Mouse (Mus musculus) limb, embryonic 15.5 days (tissue): ENCODE measurements around the gene 9130409I23Rik. TPM values are rescaled to one million over a fixed set of nuclear protein-coding genes. Genes with fewer than 3 reads are reported as not detected.

Experiments
- ATAC-seq: fragments of 200-750 bp; cut with Nextera tagmentation; 2 replicates; pipeline ENCODE4 v1.8.0; 2017; ENCODE audit warnings: low read depth, moderate TSS enrichment; ENCODE audit not compliant: insufficient number of reproducible peaks, low FRiP score, low TSS enrichment
- H3K27ac ChIP-seq: fragments of 300-500 bp; sonication (generic); 2 replicates; pipeline ENCODE4 v1.5.1; 2015; ENCODE audit warnings: moderate library complexity, mild to moderate bottlenecking, inconsistent platforms
- H3K27me3 ChIP-seq: fragments of 300-500 bp; sonication (generic); 2 replicates; pipeline ENCODE4 v1.6.1; 2015; ENCODE audit warnings: inconsistent platforms
- H3K36me3 ChIP-seq: fragments of 300-500 bp; sonication (generic); 2 replicates; pipeline ENCODE4 v1.6.1; 2015; ENCODE audit warnings: inconsistent platforms
- H3K4me1 ChIP-seq: fragments of 300-500 bp; sonication (generic); 2 replicates; pipeline ENCODE4 v1.6.1; 2015; ENCODE audit warnings: inconsistent platforms
- H3K4me2 ChIP-seq: fragments of 300-500 bp; sonication (generic); 2 replicates; pipeline ENCODE4 v1.6.1; 2015; ENCODE audit warnings: mild to moderate bottlenecking, inconsistent platforms
- H3K4me3 ChIP-seq: fragments of 300-500 bp; sonication (generic); 2 replicates; pipeline ENCODE4 v1.5.1; 2015; ENCODE audit warnings: mild to moderate bottlenecking, inconsistent platforms
- H3K9ac ChIP-seq: fragments of 300-500 bp; sonication (generic); 2 replicates; pipeline ENCODE4 v1.6.1; 2015; ENCODE audit warnings: inconsistent platforms
- H3K9me3 ChIP-seq: fragments of 300-500 bp; sonication (generic); 2 replicates; pipeline ENCODE4 v1.6.1; 2016; ENCODE audit warnings: inconsistent platforms
- WGBS: fragments of 180-500 bp; shearing (Covaris S2); methylation state at CpG from one replicate; pipeline ENCODE4 v1.1.7; 2015; 5-methylcytosine and 5-hydroxymethylcytosine counted together
- polyA plus RNA-seq: library from polyadenylated mRNA; unstranded; fragments of >200 nt; fragmentation: Nextera tagmentation; extraction: Ambion mirVana; gene quantifications from 2 replicates; pipeline ENCODE4 v1.2.1, GENCODE M21; 2015

The 9130409I23Rik gene
- not detected in 2 replicates for polyA plus RNA-seq

DNA sequence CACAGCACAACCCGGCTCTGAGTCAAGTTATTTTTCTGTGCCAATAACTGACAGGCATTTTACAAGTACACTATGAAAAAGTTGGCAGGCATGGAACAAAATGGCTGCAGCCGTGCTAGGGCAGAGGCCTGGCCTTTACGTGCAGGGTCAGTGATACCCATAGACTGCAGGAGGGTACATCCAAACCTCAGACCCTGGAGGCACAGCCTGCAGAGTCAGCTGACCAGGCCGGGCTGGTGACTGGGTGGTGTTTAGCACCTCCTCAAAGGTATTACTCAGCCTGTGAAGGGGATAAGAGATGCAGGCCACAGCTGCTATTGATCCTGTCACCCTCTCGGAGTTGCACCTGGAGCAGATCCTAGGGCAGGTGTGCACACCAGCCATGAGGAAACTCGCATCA, at the start of gene 9130409I23Rik:
Gene 9130409I23Rik (plus strand): TSS at position 301 of the 400 bp plus-strand sequence.
- Histone ChIP-seq H3K4me3 (no peak within 1 kb of the TSS), H3K9me3 (no peaks in the 10 kb centered on the region), H3K4me2 (no peak within 1 kb of the TSS), H3K36me3 (no peaks in the 10 kb centered on the region), H3K27me3 (no peaks in the 10 kb centered on the region), H3K4me1 (no peaks in the 10 kb centered on the region), H3K27ac (no peak within 1 kb of the TSS), H3K9ac (no peak within 1 kb of the TSS)
- ATAC-seq = no peak
- 67% methylated on average over 6 of the region's 6 CpGs for WGBS

DNA sequence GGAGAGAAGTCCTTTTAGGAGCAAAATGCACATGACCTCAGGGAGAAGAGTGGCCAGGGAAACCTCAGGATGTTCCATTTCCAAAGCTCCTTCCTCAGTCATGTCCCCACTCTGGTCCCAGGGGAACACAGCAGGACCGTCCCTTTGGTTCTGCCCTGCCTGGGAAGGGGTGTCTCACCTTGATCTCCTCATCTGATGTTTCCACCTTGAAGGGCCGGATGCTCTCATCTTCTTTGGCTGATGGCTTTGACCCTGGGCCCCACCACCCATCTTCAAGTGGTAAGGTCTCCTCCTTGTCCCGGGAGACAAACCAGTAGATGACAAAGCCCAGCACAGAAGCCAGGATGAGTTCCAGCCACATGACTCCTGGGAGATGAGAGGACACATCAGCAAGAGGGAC, 49.4 kb upstream of the 9130409I23Rik start:
- no peaks in the 10 kb centered on the region for H3K27me3 ChIP-seq
- no peaks in the 10 kb centered on the region for H3K36me3 ChIP-seq
- no peak overlapping the region for H3K27ac ChIP-seq
- WGBS = 84% methylated on average over 3 of the region's 3 CpGs
- H3K4me1 ChIP-seq = 0 out of 2 replicates have a peak, but pooled peaks cover 6% of the 10 kb centered on the region
- H3K4me3 ChIP-seq = no peak overlapping the region
- no peaks in the 10 kb centered on the region for H3K9me3 ChIP-seq
- H3K9ac ChIP-seq = no peak overlapping the region
- no peak for ATAC-seq
- no peak overlapping the region for H3K4me2 ChIP-seq

DNA sequence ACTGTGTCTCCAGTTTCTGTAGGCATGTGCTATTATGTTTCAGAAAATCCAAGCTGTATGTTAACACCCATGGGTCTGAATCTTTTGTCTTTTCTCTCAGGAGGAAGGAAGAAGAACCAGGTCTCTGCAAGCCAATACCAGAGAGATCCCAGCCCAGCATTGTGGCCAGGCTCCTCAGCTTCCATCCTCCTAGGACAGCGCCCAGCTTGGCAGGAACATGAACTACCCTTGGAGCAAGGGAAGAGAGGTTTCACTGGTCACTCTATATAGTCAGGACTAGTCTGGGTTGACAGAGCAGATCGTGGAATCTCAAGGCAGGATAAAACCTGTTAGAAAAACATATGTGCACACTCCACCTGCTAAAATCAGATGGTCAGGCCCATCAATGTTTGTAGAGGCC, 47.2 kb upstream of the 9130409I23Rik start:
- no peak for ATAC-seq
- Histone ChIP-seq H3K27me3 (no peaks in the 10 kb centered on the region), H3K4me1 (0 out of 2 replicates have a peak, but pooled peaks cover 6% of the 10 kb centered on the region), H3K4me3 (no peak overlapping the region), H3K27ac (no peak overlapping the region), H3K4me2 (no peak overlapping the region), H3K9ac (no peak overlapping the region), H3K9me3 (no peaks in the 10 kb centered on the region), H3K36me3 (no peaks in the 10 kb centered on the region)
- WGBS = 72% methylated on average over 2 of the region's 2 CpGs

DNA sequence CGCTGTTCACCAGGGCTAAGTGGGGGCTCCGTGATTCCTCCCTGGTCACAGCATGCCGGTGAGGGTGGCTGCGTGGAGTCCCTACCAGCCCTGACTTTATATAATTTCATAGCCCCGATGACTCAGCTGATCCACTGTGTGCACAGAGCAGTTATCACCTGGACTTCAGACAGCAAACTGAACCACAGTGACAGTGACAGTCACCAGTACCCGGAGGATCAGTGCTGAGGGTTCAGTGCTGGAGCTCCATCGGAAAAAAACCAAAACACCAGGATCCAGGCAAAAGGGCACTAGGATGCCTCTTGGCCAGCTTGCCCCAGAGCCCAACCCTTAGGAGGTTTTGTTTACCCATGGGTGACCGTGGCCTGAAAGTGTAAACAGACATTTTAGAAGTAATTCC, 45.7 kb upstream of the 9130409I23Rik start:
- Histone ChIP-seq H3K27ac (no peak overlapping the region), H3K9me3 (no peaks in the 10 kb centered on the region), H3K27me3 (no peaks in the 10 kb centered on the region), H3K4me2 (no peak overlapping the region), H3K4me3 (no peak overlapping the region), H3K36me3 (no peaks in the 10 kb centered on the region), H3K9ac (no peak overlapping the region), H3K4me1 (0 out of 2 replicates have a peak, but pooled peaks cover 5% of the 10 kb centered on the region)
- no peak for ATAC-seq
- 76% methylated on average over 8 of the region's 8 CpGs for WGBS

DNA sequence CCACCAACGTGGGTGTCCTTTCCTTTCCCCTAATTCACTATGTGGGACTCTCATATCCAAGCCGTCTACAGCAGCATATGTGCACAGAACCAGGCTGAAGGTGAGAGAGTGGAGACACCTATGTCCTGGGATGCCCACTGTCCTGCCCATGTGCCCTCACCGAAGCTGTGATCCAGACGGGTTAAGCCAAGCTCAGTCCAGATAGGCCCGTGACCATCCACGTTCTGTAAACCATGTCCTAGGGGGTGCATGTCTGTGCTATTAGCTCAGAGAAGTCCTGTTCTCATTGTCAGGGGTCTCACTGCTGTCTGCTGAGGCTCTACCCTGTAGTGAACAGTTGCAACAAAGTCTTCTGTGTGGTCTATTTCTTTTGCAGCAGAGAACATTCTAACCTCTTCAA, 43.2 kb upstream of the 9130409I23Rik start:
- no peak overlapping the region for H3K9ac ChIP-seq
- H3K4me2 ChIP-seq = no peak overlapping the region
- no peak overlapping the region for H3K4me3 ChIP-seq
- no peaks in the 10 kb centered on the region for H3K9me3 ChIP-seq
- no peak for ATAC-seq
- H3K36me3 ChIP-seq = no peaks in the 10 kb centered on the region
- 0 out of 2 replicates have a peak, but pooled peaks cover 5% of the 10 kb centered on the region for H3K4me1 ChIP-seq
- 81% methylated on average over 6 of the region's 6 CpGs for WGBS
- no peaks in the 10 kb centered on the region for H3K27me3 ChIP-seq
- no peak overlapping the region for H3K27ac ChIP-seq

DNA sequence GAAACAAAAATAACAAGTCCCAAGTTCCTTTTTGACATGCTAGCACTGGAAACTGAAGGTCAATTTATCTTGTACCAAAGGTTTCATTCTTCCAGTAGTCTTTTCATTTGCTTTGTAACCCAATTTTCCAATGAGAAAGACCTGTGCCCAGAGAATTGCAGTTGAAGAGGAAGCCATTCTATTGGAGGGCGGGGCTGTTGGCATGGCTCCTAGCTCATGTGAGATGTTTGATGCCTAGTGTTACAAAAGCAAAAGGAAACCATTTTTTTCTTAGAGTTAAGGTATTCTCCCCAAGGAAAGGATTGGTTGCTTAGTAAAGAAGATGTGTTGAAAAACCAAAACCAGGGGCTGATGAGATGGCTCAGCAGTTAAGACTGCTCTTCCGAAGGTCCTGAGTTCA, 42.8 kb upstream of the 9130409I23Rik start:
- no peak overlapping the region for H3K4me2 ChIP-seq

DNA sequence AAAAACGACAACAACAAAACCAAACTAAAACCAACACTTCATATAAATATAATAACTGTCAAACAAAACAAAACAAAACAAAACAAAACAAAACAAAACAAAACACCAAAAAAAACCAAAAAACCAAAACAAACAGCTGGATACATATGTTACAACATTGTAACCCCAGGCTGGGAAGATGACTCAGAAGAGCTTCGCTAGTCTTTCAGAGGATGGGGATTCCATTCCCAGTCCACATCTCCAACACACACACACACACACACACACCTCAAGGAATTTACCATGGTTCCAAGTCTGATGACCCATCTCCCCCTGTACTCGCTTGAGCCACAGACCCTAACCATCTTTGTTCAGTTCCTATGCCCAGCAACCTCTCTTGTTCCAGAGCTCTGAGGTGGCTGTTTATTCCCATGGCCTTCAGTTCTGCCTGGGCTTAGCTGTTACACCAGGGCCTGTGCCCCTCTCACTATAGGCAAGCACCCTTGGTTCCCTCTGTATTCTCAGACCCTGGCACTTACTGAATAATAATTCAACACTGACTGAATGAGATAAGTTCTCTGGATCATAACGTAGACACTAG, 41.9 kb upstream of the 9130409I23Rik start:
- H3K9me3 ChIP-seq = no peaks in the 10 kb centered on the region
- WGBS = 89% methylated on average over 4 of the region's 4 CpGs
- no peak overlapping the region for H3K4me2 ChIP-seq
- no peak overlapping the region for H3K27ac ChIP-seq
- ATAC-seq = no peak
- no peak overlapping the region for H3K9ac ChIP-seq
- no peaks in the 10 kb centered on the region for H3K36me3 ChIP-seq
- H3K4me3 ChIP-seq = no peak overlapping the region
- H3K4me1 ChIP-seq = 0 out of 2 replicates have a peak, but pooled peaks cover 5% of the 10 kb centered on the region
- H3K27me3 ChIP-seq = no peaks in the 10 kb centered on the region

More for the DNA sequence above, 42.8 kb upstream of the 9130409I23Rik start:
- no peak overlapping the region for H3K27ac ChIP-seq
- H3K9ac ChIP-seq = no peak overlapping the region
- H3K9me3 ChIP-seq = no peaks in the 10 kb centered on the region
- 92% methylated on average over 2 of the region's 2 CpGs for WGBS
- ATAC-seq = no peak
- no peaks in the 10 kb centered on the region for H3K27me3 ChIP-seq
- 0 out of 2 replicates have a peak, but pooled peaks cover 5% of the 10 kb centered on the region for H3K4me1 ChIP-seq
- no peak overlapping the region for H3K4me3 ChIP-seq
- H3K36me3 ChIP-seq = no peaks in the 10 kb centered on the region

DNA sequence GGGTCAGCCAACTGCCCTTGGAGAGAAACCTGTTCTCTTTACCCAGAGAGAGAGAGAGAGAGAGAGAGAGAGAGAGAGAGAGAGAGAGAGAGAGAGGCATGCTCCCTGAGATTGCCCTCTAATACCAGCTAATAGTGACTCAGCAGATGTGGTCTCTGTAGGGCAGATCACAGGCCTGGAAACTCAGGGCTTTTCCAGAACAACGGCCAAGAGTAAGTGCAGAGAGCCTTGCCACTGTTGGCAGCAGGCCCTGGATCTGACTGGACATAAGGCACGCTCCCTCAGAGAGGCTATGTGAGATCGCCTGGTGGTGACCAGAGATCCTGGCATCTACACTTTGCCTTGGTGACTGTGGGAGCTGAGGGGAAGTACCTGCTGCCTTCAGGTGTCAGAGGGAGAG, 41.3 kb upstream of the 9130409I23Rik start:
- Histone ChIP-seq H3K4me1 (peaks cover 7% of the 10 kb centered on the region; the same call in 1 of the 2 replicates), H3K4me3 (no peak overlapping the region), H3K36me3 (no peaks in the 10 kb centered on the region), H3K4me2 (no peak overlapping the region), H3K27me3 (no peaks in the 10 kb centered on the region), H3K9me3 (no peaks in the 10 kb centered on the region), H3K27ac (no peak overlapping the region), H3K9ac (no peak overlapping the region)
- 60% methylated on average over 3 of the region's 3 CpGs for WGBS
- no peak for ATAC-seq

DNA sequence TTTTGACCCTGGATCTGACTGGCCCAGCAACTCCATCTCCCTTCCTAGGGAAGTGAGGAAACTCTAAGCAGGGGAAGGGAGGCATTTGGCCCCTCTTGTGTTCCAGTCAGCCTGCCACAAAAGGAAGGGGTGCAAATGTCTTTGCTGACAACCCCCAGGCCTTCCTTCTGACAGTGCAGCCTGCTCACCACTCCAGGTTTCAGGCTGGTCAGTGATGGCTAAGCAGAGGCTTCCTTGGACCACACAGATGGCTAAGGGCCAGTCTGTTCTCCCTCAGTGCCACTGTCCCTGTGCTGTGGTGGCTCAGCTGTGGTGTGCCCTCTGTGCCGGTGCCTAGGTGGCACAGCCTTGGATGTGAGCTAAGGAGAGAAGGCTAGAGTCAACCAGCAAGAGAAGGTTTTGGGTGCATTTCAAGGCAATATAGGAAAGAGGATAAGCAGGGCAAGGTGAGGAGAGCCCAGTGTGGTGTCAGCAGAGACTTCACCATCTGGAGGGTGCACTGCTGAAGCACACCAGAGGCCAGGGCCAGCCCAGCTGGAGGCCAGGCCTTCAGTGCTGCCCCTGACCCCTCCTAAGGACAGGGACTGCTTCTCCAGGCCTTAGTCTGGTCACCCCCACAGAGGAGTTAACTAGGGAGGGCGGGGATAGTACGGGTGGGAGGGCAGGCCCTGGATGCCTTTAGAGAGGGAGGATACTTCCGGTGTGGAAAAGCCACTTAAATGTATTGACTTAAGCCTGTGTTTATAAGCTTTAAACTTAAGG, 40.7 kb upstream of the 9130409I23Rik start:
- Histone ChIP-seq H3K27ac (no peak overlapping the region), H3K4me3 (no peak overlapping the region), H3K4me2 (no peak overlapping the region), H3K9me3 (no peaks in the 10 kb centered on the region), H3K9ac (no peak overlapping the region), H3K36me3 (no peaks in the 10 kb centered on the region), H3K27me3 (no peaks in the 10 kb centered on the region), H3K4me1 (peaks cover 13% of the 10 kb centered on the region)
- 52% methylated on average over 4 of the region's 4 CpGs for WGBS
- no peak for ATAC-seq

DNA sequence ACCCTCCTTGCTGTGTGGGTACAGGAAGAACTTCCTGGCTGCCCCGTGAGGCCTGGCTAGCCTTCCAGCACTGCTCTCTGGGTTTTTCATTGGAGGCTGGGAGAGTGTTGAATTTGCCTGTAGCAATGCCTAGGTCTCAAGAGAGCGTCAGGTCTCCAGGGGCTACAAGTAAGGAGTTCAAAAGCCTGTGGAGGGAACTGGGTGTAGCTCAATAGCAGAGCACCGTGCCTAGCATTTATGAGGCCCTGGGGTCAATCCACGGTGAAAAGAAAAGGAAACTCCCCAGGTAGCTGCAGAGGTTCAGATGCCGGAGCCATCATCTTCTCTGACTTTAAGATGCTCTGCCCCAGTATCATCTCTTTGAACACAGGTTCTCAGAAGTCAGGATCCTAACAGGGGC, 39.4 kb upstream of the 9130409I23Rik start:
- 47% methylated on average over 5 of the region's 5 CpGs for WGBS
- no peak overlapping the region for H3K4me2 ChIP-seq
- ATAC-seq = no peak
- no peak overlapping the region for H3K27ac ChIP-seq
- H3K4me3 ChIP-seq = no peak overlapping the region
- H3K9me3 ChIP-seq = no peaks in the 10 kb centered on the region
- peaks cover 23% of the 10 kb centered on the region for H3K4me1 ChIP-seq
- no peaks in the 10 kb centered on the region for H3K27me3 ChIP-seq
- H3K36me3 ChIP-seq = no peaks in the 10 kb centered on the region
- H3K9ac ChIP-seq = no peak overlapping the region

DNA sequence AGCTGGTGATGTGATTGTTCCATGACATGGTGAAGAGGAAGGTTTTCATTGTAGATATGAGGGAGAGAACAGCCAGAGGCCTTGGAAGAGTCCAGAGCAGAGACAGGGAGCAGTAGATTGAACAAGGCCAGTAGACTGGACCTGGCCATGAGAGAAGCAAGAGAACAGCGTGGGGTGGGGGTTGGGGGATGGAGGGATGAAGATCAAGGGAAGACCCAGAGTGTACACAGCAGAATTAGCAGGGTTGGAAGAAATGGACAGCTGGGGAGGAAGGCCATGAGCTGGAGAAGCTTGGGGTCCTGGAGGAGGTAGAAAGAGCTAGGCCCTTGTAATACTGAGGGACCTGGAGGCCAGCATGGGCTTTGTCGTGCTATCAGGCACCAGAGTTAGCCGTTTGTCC, 38.6 kb upstream of the 9130409I23Rik start:
- Histone ChIP-seq H3K9me3 (no peaks in the 10 kb centered on the region), H3K36me3 (no peaks in the 10 kb centered on the region), H3K4me3 (no peak overlapping the region), H3K4me2 (no peak overlapping the region), H3K27ac (no peak overlapping the region), H3K27me3 (no peaks in the 10 kb centered on the region), H3K4me1 (peaks cover 31% of the 10 kb centered on the region), H3K9ac (no peak overlapping the region)
- WGBS = 82% methylated on average over 3 of the region's 3 CpGs
- no peak for ATAC-seq

DNA sequence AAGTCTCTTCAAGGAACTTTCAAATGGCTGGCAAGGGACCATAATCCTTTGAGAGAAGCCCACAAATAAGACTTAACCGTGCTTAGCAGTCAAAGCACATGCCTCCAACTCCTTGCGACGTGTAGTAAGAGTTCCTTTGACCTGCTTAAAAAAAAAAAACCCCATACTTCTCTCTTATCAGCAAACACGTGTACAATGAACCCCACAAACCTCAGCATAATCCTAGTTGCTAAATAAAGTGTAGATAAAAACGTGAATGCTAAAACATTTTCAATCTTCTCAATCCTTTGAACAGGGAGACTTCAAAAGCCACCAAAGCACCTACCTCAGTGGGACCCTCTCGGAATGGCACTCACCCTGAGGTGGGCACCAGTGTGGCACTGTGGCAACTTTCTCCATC, 37.6 kb upstream of the 9130409I23Rik start:
- Histone ChIP-seq H3K4me1 (peaks cover 38% of the 10 kb centered on the region), H3K4me2 (no peak overlapping the region), H3K4me3 (no peak overlapping the region), H3K9me3 (no peaks in the 10 kb centered on the region), H3K27ac (no peak overlapping the region), H3K27me3 (no peaks in the 10 kb centered on the region), H3K36me3 (no peaks in the 10 kb centered on the region), H3K9ac (no peak overlapping the region)
- 78% methylated on average over 6 of the region's 6 CpGs for WGBS
- ATAC-seq = no peak
